Mouse (Mus musculus) stomach, postnatal 0 days (tissue): ENCODE measurements around the gene Ptprm. TPM values are rescaled to one million over a fixed set of nuclear protein-coding genes. Genes with fewer than 3 reads are reported as not detected.

Experiments
- ATAC-seq: fragments of 200-750 bp; cut with Nextera tagmentation; 2 replicates; pipeline ENCODE4 v1.8.0; 2017; ENCODE audit not compliant: low FRiP score, low TSS enrichment
- DNase-seq: peaks from one replicate; pipeline ENCODE4 v3.0.0-alpha.2; 2016; ENCODE audit warnings: low spot score
- H3K27ac ChIP-seq: fragments of 300-500 bp; sonication (generic); replicated peaks from 2 replicates; pipeline ENCODE4 v1.5.1; 2014; ENCODE audit warnings: mild to moderate bottlenecking, control low read depth
- H3K27me3 ChIP-seq: fragments of 300-500 bp; sonication (generic); 2 replicates; pipeline ENCODE4 v1.6.1; 2014; ENCODE audit warnings: low read length; ENCODE audit not compliant: control insufficient read depth, insufficient read depth
- H3K36me3 ChIP-seq: fragments of 300-500 bp; sonication (generic); 2 replicates; pipeline ENCODE4 v1.6.1; 2014; ENCODE audit warnings: low read length, mixed read lengths; ENCODE audit not compliant: control insufficient read depth, insufficient read depth
- H3K4me1 ChIP-seq: fragments of 300-500 bp; sonication (generic); replicated peaks from 2 replicates; pipeline ENCODE4 v1.6.1; 2014; ENCODE audit warnings: antibody characterized with exemption; ENCODE audit not compliant: control insufficient read depth, insufficient read depth
- H3K4me2 ChIP-seq: fragments of 300-500 bp; sonication (generic); replicated peaks from 2 replicates; pipeline ENCODE4 v1.6.1; 2014; ENCODE audit warnings: low read depth, mild to moderate bottlenecking, control low read depth, moderate library complexity
- H3K4me3 ChIP-seq: fragments of 300-500 bp; sonication (generic); 2 replicates; pipeline ENCODE4 v1.5.1; 2014; ENCODE audit warnings: low read depth, low read length, control low read depth
- H3K9ac ChIP-seq: fragments of 300-500 bp; sonication (generic); 2 replicates; pipeline ENCODE4 v1.6.1; 2014; ENCODE audit warnings: mild to moderate bottlenecking, low read length, control low read depth, mixed read lengths
- H3K9me3 ChIP-seq: fragments of 300-500 bp; sonication (generic); 2 replicates; pipeline ENCODE4 v1.6.1; 2016; ENCODE audit warnings: low read length; ENCODE audit not compliant: control insufficient read depth
- CTCF ChIP-seq: IDR thresholded peaks from 2 replicates; pipeline ENCODE4 v1.5.1; 2016; ENCODE audit warnings: antibody characterized with exemption, low read depth, mild to moderate bottlenecking, moderate library complexity
- EP300 ChIP-seq: optimal IDR thresholded peaks from 2 replicates; pipeline ENCODE3; 2016; ENCODE audit warnings: antibody characterized with exemption
- WGBS: fragments of 180-500 bp; shearing (Covaris S2); extraction: QIAGEN DNeasy Blood & Tissue Kit; methylation state at CpG from one replicate; pipeline ENCODE4 v1.1.7; 2014; 5-methylcytosine and 5-hydroxymethylcytosine counted together
- polyA plus RNA-seq: library from polyadenylated mRNA; unstranded; fragments of >200 nt; fragmentation: Nextera tagmentation; extraction: Ambion mirVana; gene quantifications from 2 replicates; pipeline ENCODE4 v1.2.1, GENCODE M21; 2015

Gene Ptprm
- polyA plus RNA-seq, 1 experiment from 2014 or later, result 3.6 TPM

- 83% methylated on average over 9 of the region's 9 CpGs for WGBS
- no peak overlapping the region for H3K9ac ChIP-seq
- DNase-seq, result no peak
- no peak overlapping the region for H3K4me2 ChIP-seq
- H3K4me3 ChIP-seq, result no peak overlapping the region
- ATAC-seq, result no peak
- H3K27me3 ChIP-seq, result no peaks in the 10 kb centered on the region
- no peak overlapping the region for H3K27ac ChIP-seq
- H3K9me3 ChIP-seq, result no peaks in the 10 kb centered on the region
- H3K4me1 ChIP-seq, result 0 out of 2 replicates have a peak, but pooled peaks cover 3% of the 10 kb centered on the region
- TF ChIP-seq CTCF, result no peak
- no peak for TF ChIP-seq EP300
- no peaks in the 10 kb centered on the region for H3K36me3 ChIP-seq
These were observed 641.6 kb downstream of the Ptprm start for GRCm38 (mm10) chr17:66712456-66713205.

GRCm38 (mm10) chr17:66711221-66712016 is 642.8 kb downstream of the Ptprm start:
- peak; percentile 70 for ATAC-seq
- Histone ChIP-seq H3K36me3 (no peaks in the 10 kb centered on the region), H3K27ac (no peak overlapping the region), H3K4me3 (no peak overlapping the region), H3K4me1 (0 out of 2 replicates have a peak, but pooled peaks cover 3% of the 10 kb centered on the region), H3K9ac (no peak overlapping the region), H3K27me3 (no peaks in the 10 kb centered on the region), H3K9me3 (no peaks in the 10 kb centered on the region), H3K4me2 (no peak overlapping the region)
- TF ChIP-seq EP300 (no peak), CTCF (peak; percentile 30; the same call in 1 of the 2 replicates)
- WGBS, result 35% methylated on average over 6 of the region's 6 CpGs
- DNase-seq, result peak; percentile 64

GRCm38 (mm10) chr17:66710568-66710967 is 643.7 kb downstream of the Ptprm start:
- no peak for ATAC-seq
- 60% methylated on average over 4 of the region's 4 CpGs for whole genome bisulfite sequencing

GRCm38 (mm10) chr17:66708748-66709147 is 645.5 kb downstream of the Ptprm start:
- H3K4me3 ChIP-seq, result no peak overlapping the region
- H3K36me3 ChIP-seq, result no peaks in the 10 kb centered on the region
- H3K9me3 ChIP-seq, result no peaks in the 10 kb centered on the region
- H3K9ac ChIP-seq, result no peak overlapping the region
- no peak overlapping the region for H3K27ac ChIP-seq
- DNase-seq, result no peak
- WGBS, result 84% methylated on average over 4 of the region's 4 CpGs
- TF ChIP-seq CTCF (no peak), EP300 (no peak)
- no peaks in the 10 kb centered on the region for H3K27me3 ChIP-seq
- H3K4me2 ChIP-seq, result no peak overlapping the region
- 0 out of 2 replicates have a peak, but pooled peaks cover 3% of the 10 kb centered on the region for H3K4me1 ChIP-seq
- no peak for ATAC-seq

More at GRCm38 (mm10) chr17:66710568-66710967, 643.7 kb downstream of the Ptprm start:
- no peak for TF ChIP-seq EP300
- no peak for TF ChIP-seq CTCF
- H3K4me3 ChIP-seq, result no peak overlapping the region
- no peak overlapping the region for H3K4me2 ChIP-seq
- no peaks in the 10 kb centered on the region for H3K27me3 ChIP-seq
- H3K36me3 ChIP-seq, result no peaks in the 10 kb centered on the region
- H3K4me1 ChIP-seq, result 0 out of 2 replicates have a peak, but pooled peaks cover 3% of the 10 kb centered on the region
- no peak for DNase-seq
- no peak overlapping the region for H3K9ac ChIP-seq
- no peaks in the 10 kb centered on the region for H3K9me3 ChIP-seq
- no peak overlapping the region for H3K27ac ChIP-seq

- Histone ChIP-seq H3K9me3 (no peaks in the 10 kb centered on the region), H3K27ac (no peak overlapping the region), H3K9ac (no peak overlapping the region), H3K27me3 (no peaks in the 10 kb centered on the region), H3K4me3 (no peak overlapping the region), H3K4me2 (no peak overlapping the region), H3K36me3 (no peaks in the 10 kb centered on the region), H3K4me1 (0 out of 2 replicates have a peak, but pooled peaks cover 3% of the 10 kb centered on the region)
- no peak for TF ChIP-seq EP300
- no peak for TF ChIP-seq CTCF
- ATAC-seq (peak; percentile 67; the same call in 1 of the 2 replicates), DNase-seq (peak; percentile 55)
- WGBS, result 38% methylated on average over 8 of the region's 8 CpGs
These were observed 646.6 kb downstream of the Ptprm start for GRCm38 (mm10) chr17:66707684-66708083.
